Mouse (Mus musculus) testis, adult 2 months (tissue): ENCODE measurements around the gene Sorcs3.

ENCODE experiments used
- CTCF ChIP-seq: fragments of 200-500 bp; IDR thresholded peaks from 2 replicates; pipeline ENCODE4 v1.5.1; 2012; ENCODE audit warnings: low read depth, mild to moderate bottlenecking, inconsistent platforms, low read length, moderate library complexity; ENCODE audit not compliant: control insufficient read depth, insufficient read depth, insufficient replicate concordance
- POLR2A ChIP-seq: fragments of 200-500 bp; IDR thresholded peaks from 2 replicates; pipeline ENCODE4 v1.6.1; 2012; ENCODE audit warnings: low read depth, mild to moderate bottlenecking, inconsistent platforms, low read length, moderate library complexity; ENCODE audit not compliant: control insufficient read depth

GRCm38 (mm10) chr19:48207731-48208370 lies 2.0 kb downstream of the Sorcs3 start:
- TF ChIP-seq CTCF (no peak), POLR2A (no peak)
